In the genomic region with DNA sequence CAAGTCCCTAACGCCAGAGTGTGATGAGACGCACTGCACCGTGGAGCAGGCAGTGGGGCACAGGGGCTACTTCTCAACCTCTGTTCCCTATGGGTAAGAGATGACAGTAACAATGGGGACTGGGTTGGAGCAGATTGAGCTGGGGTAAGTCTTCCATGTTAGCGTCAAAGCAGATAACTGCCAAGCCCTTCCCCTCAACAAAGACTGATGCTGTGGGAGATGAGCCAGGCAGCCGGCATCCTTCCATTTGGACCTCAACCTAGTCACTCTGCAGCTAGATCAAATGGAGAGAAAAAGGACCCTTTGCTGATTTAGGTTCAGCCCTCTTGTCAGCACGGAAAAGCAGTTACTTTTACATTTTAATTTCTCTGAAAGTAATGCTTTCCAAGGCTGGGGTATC, we compare ENCODE assay signal across 22 mouse cellular contexts. TPM values are rescaled to one million over a fixed set of nuclear protein-coding genes. Genes with fewer than 3 reads are reported as not detected.
A peak's percentile ranks its signal among the peaks of the same experiment; 100 is the strongest.
DNase-seq lines count a peak whose midpoint lies in the region; ATAC-seq lines count a peak whose summit lies in the region.
"Had no signal": no experiment of that assay in that cellular context is flagged by ENCODE, and none has a peak within 500 bp of the region (broad histone marks: within the 10 kb centered on the region; RNA-seq: fewer than 3 reads in every experiment).

No protein-coding gene starts in this region.

- no peaks in the 10 kb centered on the region for H3K36me3 ChIP-seq in forebrain, embryonic 14.5 days (ENCODE audit: control insufficient read depth, insufficient read depth, low read length)
- no peaks in the 10 kb centered on the region for H3K36me3 ChIP-seq in forebrain, embryonic 12.5 days (replicated peaks)
- H3K36me3 ChIP-seq in forebrain, embryonic 16.5 days (ENCODE audit: control insufficient read depth, insufficient read depth) = no peaks in the 10 kb centered on the region
- no peaks in the 10 kb centered on the region; the same call in 1 of the 2 replicates for H3K36me3 ChIP-seq in forebrain, embryonic 13.5 days (ENCODE audit: poor library complexity, severe bottlenecking)
- no peaks in the 10 kb centered on the region for H3K36me3 ChIP-seq in midbrain, embryonic 10.5 days
- H3K36me3 ChIP-seq in midbrain, embryonic 11.5 days (ENCODE audit: control insufficient read depth, insufficient read depth, low read length) = no peaks in the 10 kb centered on the region
- H3K36me3 ChIP-seq: embryonic facial prominence, embryonic 10.5 days; embryonic facial prominence, embryonic 12.5 days; G1E had no signal

- no peak overlapping the region for H3K4me3 ChIP-seq in forebrain, embryonic 14.5 days (ENCODE audit: low read depth, low read length)
- H3K4me3 ChIP-seq in forebrain, embryonic 12.5 days (replicated peaks) = no peak overlapping the region
- no peak overlapping the region for H3K4me3 ChIP-seq in forebrain, embryonic 16.5 days (replicated peaks; ENCODE audit: low read length)
- no peak overlapping the region for H3K4me3 ChIP-seq in forebrain, embryonic 13.5 days
- H3K4me3 ChIP-seq in midbrain, embryonic 10.5 days = no peak overlapping the region
- H3K4me3 ChIP-seq in midbrain, embryonic 11.5 days (ENCODE audit: low read depth, low read length) = no peak overlapping the region
- H3K4me3 ChIP-seq: embryonic facial prominence, embryonic 10.5 days; embryonic facial prominence, embryonic 12.5 days had no signal

- H3K9ac ChIP-seq in forebrain, embryonic 14.5 days (ENCODE audit: low read length) = no peak overlapping the region
- no peak overlapping the region for H3K9ac ChIP-seq in forebrain, embryonic 12.5 days
- no peak overlapping the region for H3K9ac ChIP-seq in forebrain, embryonic 16.5 days (replicated peaks; ENCODE audit: low read depth, low read length)
- no peak overlapping the region for H3K9ac ChIP-seq in forebrain, embryonic 13.5 days
- no peak overlapping the region for H3K9ac ChIP-seq in midbrain, embryonic 11.5 days (ENCODE audit: low read length)
- H3K9ac ChIP-seq: embryonic facial prominence, embryonic 12.5 days had no signal

- peaks cover 28% of the 10 kb centered on the region for H3K4me1 ChIP-seq in forebrain, embryonic 14.5 days (ENCODE audit: control insufficient read depth, insufficient read depth, low read length)
- H3K4me1 ChIP-seq in forebrain, embryonic 12.5 days = peaks cover 58% of the 10 kb centered on the region
- H3K4me1 ChIP-seq in forebrain, embryonic 16.5 days (replicated peaks; ENCODE audit: control insufficient read depth, insufficient read depth, low read length) = peaks cover 33% of the 10 kb centered on the region
- peaks cover 50% of the 10 kb centered on the region for H3K4me1 ChIP-seq in forebrain, embryonic 13.5 days
- peaks cover 88% of the 10 kb centered on the region for H3K4me1 ChIP-seq in midbrain, embryonic 10.5 days
- peaks cover 53% of the 10 kb centered on the region for H3K4me1 ChIP-seq in midbrain, embryonic 11.5 days (ENCODE audit: control insufficient read depth, insufficient read depth, low read length)

- H3K27ac ChIP-seq in forebrain, embryonic 14.5 days (ENCODE audit: low read depth, low read length) = peak overlapping the region; percentile 23; the same call in 1 of the 2 replicates
- H3K27ac ChIP-seq in forebrain, embryonic 12.5 days = no peak overlapping the region
- H3K27ac ChIP-seq in forebrain, embryonic 16.5 days (ENCODE audit: low read length) = peak overlapping the region; percentile 35; the same call in 1 of the 2 replicates
- no peak overlapping the region for H3K27ac ChIP-seq in forebrain, embryonic 13.5 days
- peak overlapping the region; percentile 38; the same call in 1 of the 2 replicates for H3K27ac ChIP-seq in midbrain, embryonic 10.5 days (replicated peaks)
- no peak overlapping the region for H3K27ac ChIP-seq in midbrain, embryonic 11.5 days (ENCODE audit: low read depth, low read length)
- H3K27ac ChIP-seq: embryonic facial prominence, embryonic 10.5 days; embryonic facial prominence, embryonic 12.5 days had no signal

- 77% methylated on average over 6 of the region's 6 CpGs for WGBS in forebrain, embryonic 14.5 days
- WGBS in forebrain, embryonic 12.5 days = 83% methylated on average over 6 of the region's 6 CpGs
- WGBS in forebrain, embryonic 16.5 days = 58% methylated on average over 6 of the region's 6 CpGs
- WGBS in forebrain, embryonic 13.5 days = 64% methylated on average over 6 of the region's 6 CpGs
- WGBS in midbrain, embryonic 10.5 days = 81% methylated on average over 6 of the region's 6 CpGs
- 79% methylated on average over 6 of the region's 6 CpGs for whole genome bisulfite sequencing in midbrain, embryonic 11.5 days

- H3K9me3 ChIP-seq in forebrain, embryonic 14.5 days (replicated peaks; ENCODE audit: control insufficient read depth, low read length) = no peaks in the 10 kb centered on the region
- no peaks in the 10 kb centered on the region for H3K9me3 ChIP-seq in forebrain, embryonic 12.5 days
- H3K9me3 ChIP-seq in forebrain, embryonic 16.5 days (ENCODE audit: control insufficient read depth, low read length) = no peaks in the 10 kb centered on the region
- H3K9me3 ChIP-seq in forebrain, embryonic 13.5 days (replicated peaks) = no peaks in the 10 kb centered on the region
- no peaks in the 10 kb centered on the region for H3K9me3 ChIP-seq in midbrain, embryonic 10.5 days (replicated peaks)
- no peaks in the 10 kb centered on the region for H3K9me3 ChIP-seq in midbrain, embryonic 11.5 days (ENCODE audit: control insufficient read depth, low read length)
- H3K9me3 ChIP-seq: embryonic facial prominence, embryonic 10.5 days; embryonic facial prominence, embryonic 12.5 days; G1E had no signal

- ATAC-seq in forebrain, embryonic 14.5 days = no peak
- ATAC-seq in forebrain, embryonic 12.5 days (ENCODE audit: low FRiP score) = no peak
- ATAC-seq in forebrain, embryonic 16.5 days = no peak
- ATAC-seq in forebrain, embryonic 13.5 days = no peak
- no peak for ATAC-seq in midbrain, embryonic 11.5 days (ENCODE audit: low FRiP score)
- ATAC-seq: activated CD4-positive, CD25-positive, alpha-beta regulatory T cell, adult 4 months; CD4-positive, CD25-positive, alpha-beta regulatory T cell, adult 4 months; Patski had no signal

- DNase-seq in cerebellum, postnatal 10 days = peak; percentile 54 to 68
- DNase-seq in cerebellum, adult 18-20 months = no peak
- DNase-seq in forebrain, embryonic 14.5 days (ENCODE audit: low spot score) = no peak
- DNase-seq in midbrain, embryonic 10.5 days (ENCODE audit: low spot score) = no peak
- no peak for DNase-seq in midbrain, embryonic 11.5 days (ENCODE audit: low spot score, missing footprints)
- DNase-seq: adrenal gland, adult 8-10 months; adrenal gland, postnatal 14 days; adrenal gland, postnatal 36 days; B cell, adult 2 months; cerebellum, adult 11-12 months; cerebellum, adult 8-10 months; cerebellum, adult 9-11 months; cerebellum, postnatal 25 days had no signal

- H3K4me2 ChIP-seq in forebrain, embryonic 14.5 days (ENCODE audit: low read length) = no peak overlapping the region
- H3K4me2 ChIP-seq in forebrain, embryonic 12.5 days = no peak overlapping the region
- no peak overlapping the region for H3K4me2 ChIP-seq in forebrain, embryonic 16.5 days (ENCODE audit: low read length)
- H3K4me2 ChIP-seq in forebrain, embryonic 13.5 days = no peak overlapping the region
- no peak overlapping the region for H3K4me2 ChIP-seq in midbrain, embryonic 11.5 days
- H3K4me2 ChIP-seq: embryonic facial prominence, embryonic 12.5 days had no signal

- H3K27me3 ChIP-seq in forebrain, embryonic 14.5 days (replicated peaks; ENCODE audit: control insufficient read depth, insufficient read depth, low read length) = no peaks in the 10 kb centered on the region
- peaks cover 24% of the 10 kb centered on the region; the same call in 1 of the 2 replicates for H3K27me3 ChIP-seq in forebrain, embryonic 12.5 days
- H3K27me3 ChIP-seq in forebrain, embryonic 16.5 days (replicated peaks; ENCODE audit: control insufficient read depth, insufficient read depth, low read length) = no peaks in the 10 kb centered on the region
- no peaks in the 10 kb centered on the region for H3K27me3 ChIP-seq in forebrain, embryonic 13.5 days
- peaks cover 83% of the 10 kb centered on the region for H3K27me3 ChIP-seq in midbrain, embryonic 10.5 days (ENCODE audit: low read depth, poor library complexity, severe bottlenecking)
- H3K27me3 ChIP-seq in midbrain, embryonic 11.5 days (ENCODE audit: control insufficient read depth, insufficient read depth, low read length) = peaks cover 3% of the 10 kb centered on the region; the same call in 1 of the 2 replicates
- H3K27me3 ChIP-seq: embryonic facial prominence, embryonic 12.5 days had no signal

RNA-seq across cellular contexts. Expression of a gene that starts 40.8 kb away (rescaled TPM):
- polyA plus RNA-seq in forebrain, embryonic 14.5 days (2014; fragmentation: Nextera tagmentation; extraction: Ambion mirVana) = 13.5 and 22.5 TPM in 2 replicates
- polyA plus RNA-seq in forebrain, embryonic 12.5 days (2016; fragmentation: Nextera tagmentation; extraction: Ambion mirVana) = 11.0 and 14.0 TPM in 2 replicates
- polyA plus RNA-seq in forebrain, embryonic 16.5 days (2015; fragmentation: Nextera tagmentation; extraction: Ambion mirVana) = 18.2 and 21.3 TPM in 2 replicates
- 13.9 and 14.4 TPM in 2 replicates for polyA plus RNA-seq in forebrain, embryonic 13.5 days (2015; fragmentation: Nextera tagmentation; extraction: Ambion mirVana)
- 12.8 and 13.4 TPM in 2 replicates for polyA plus RNA-seq in midbrain, embryonic 10.5 days (2016; fragmentation: Nextera tagmentation; extraction: Ambion mirVana)
- polyA plus RNA-seq in midbrain, embryonic 11.5 days (2014; fragmentation: Nextera tagmentation; extraction: Ambion mirVana) = 8.8 and 10.2 TPM in 2 replicates
- polyA plus RNA-seq: CD4-positive, CD25-positive, alpha-beta regulatory T cell, adult 4 months had no signal

Comparison
In these comparisons a context has a peak if more than half of its experiments do, and no peak if none do; other contexts are left out.
1. DNase-seq: peak in cerebellum, postnatal 10 days (2 of 2); none in cerebellum, adult 18-20 months (0 of 2), forebrain, embryonic 14.5 days (single experiment), midbrain, embryonic 10.5 days (single experiment) and midbrain, embryonic 11.5 days (single experiment).
2. H3K27ac ChIP-seq: peak in forebrain, embryonic 14.5 days (single experiment), forebrain, embryonic 16.5 days (single experiment) and midbrain, embryonic 10.5 days (single experiment); none in forebrain, embryonic 12.5 days (single experiment), forebrain, embryonic 13.5 days (single experiment) and midbrain, embryonic 11.5 days (single experiment).